Mouse (Mus musculus) Muller cell, postnatal 12 days (primary cell): ENCODE data around the gene Arhgap44.

Experiments
- DNase-seq: peaks from one replicate; pipeline ENCODE4 v3.0.0-alpha.2; 2015; ENCODE audit errors: inconsistent ontology term

The Arhgap44 gene

GRCm38 (mm10) chr11:65088451-65089222 is 74.1 kb downstream of the Arhgap44 start:
- peak; percentile 29 for DNase-seq

- no peak for DNase-seq
Measured at GRCm38 (mm10) chr11:65080761-65081160, 82.0 kb downstream of the Arhgap44 start.

GRCm38 (mm10) chr11:65080274-65080673 is 82.5 kb downstream of the Arhgap44 start:
- no peak for DNase-seq

- no peak for DNase-seq
Measured at GRCm38 (mm10) chr11:65069609-65070008, 93.2 kb downstream of the Arhgap44 start.

GRCm38 (mm10) chr11:65069051-65069450 is 93.7 kb downstream of the Arhgap44 start:
- no peak for DNase-seq

GRCm38 (mm10) chr11:65065201-65065600 is 97.6 kb downstream of the Arhgap44 start:
- DNase-seq: no peak

- DNase-seq: no peak
Measured at GRCm38 (mm10) chr11:65061437-65061836, 101.3 kb downstream of the Arhgap44 start.

- DNase-seq: no peak
Measured at GRCm38 (mm10) chr11:65059531-65059930, 103.2 kb downstream of the Arhgap44 start.

GRCm38 (mm10) chr11:65058224-65058908 is 104.4 kb downstream of the Arhgap44 start:
- no peak for DNase-seq

GRCm38 (mm10) chr11:65055596-65055995 is 107.2 kb downstream of the Arhgap44 start:
- DNase-seq: no peak

GRCm38 (mm10) chr11:65054216-65054615 is 108.5 kb downstream of the Arhgap44 start:
- no peak for DNase-seq

GRCm38 (mm10) chr11:65050819-65051218 is 111.9 kb downstream of the Arhgap44 start:
- no peak for DNase-seq

GRCm38 (mm10) chr11:65049090-65049489 is 113.7 kb downstream of the Arhgap44 start:
- no peak for DNase-seq

GRCm38 (mm10) chr11:65040556-65040955 is 122.2 kb downstream of the Arhgap44 start:
- no peak for DNase-seq

- DNase-seq: no peak
Measured at GRCm38 (mm10) chr11:65039517-65040095, 123.2 kb downstream of the Arhgap44 start.

GRCm38 (mm10) chr11:65038996-65039395 is 123.8 kb downstream of the Arhgap44 start:
- DNase-seq: no peak

- DNase-seq: no peak
Measured at GRCm38 (mm10) chr11:65032221-65032620, 130.5 kb downstream of the Arhgap44 start.

- no peak for DNase-seq
Measured at GRCm38 (mm10) chr11:65030201-65030600, 132.6 kb downstream of the Arhgap44 start.

GRCm38 (mm10) chr11:65028049-65028448 is 134.7 kb downstream of the Arhgap44 start:
- no peak for DNase-seq

- no peak for DNase-seq
Measured at GRCm38 (mm10) chr11:65022771-65023170, 140.0 kb downstream of the Arhgap44 start.

GRCm38 (mm10) chr11:65020744-65021143 is 142.0 kb downstream of the Arhgap44 start:
- DNase-seq: no peak

GRCm38 (mm10) chr11:65016754-65017153 is 146.0 kb downstream of the Arhgap44 start:
- no peak for DNase-seq

GRCm38 (mm10) chr11:65013906-65014305 is 148.9 kb downstream of the Arhgap44 start:
- DNase-seq: no peak
